Comparison of ENCODE assay signal across 23 mouse cellular contexts in the genomic region with DNA sequence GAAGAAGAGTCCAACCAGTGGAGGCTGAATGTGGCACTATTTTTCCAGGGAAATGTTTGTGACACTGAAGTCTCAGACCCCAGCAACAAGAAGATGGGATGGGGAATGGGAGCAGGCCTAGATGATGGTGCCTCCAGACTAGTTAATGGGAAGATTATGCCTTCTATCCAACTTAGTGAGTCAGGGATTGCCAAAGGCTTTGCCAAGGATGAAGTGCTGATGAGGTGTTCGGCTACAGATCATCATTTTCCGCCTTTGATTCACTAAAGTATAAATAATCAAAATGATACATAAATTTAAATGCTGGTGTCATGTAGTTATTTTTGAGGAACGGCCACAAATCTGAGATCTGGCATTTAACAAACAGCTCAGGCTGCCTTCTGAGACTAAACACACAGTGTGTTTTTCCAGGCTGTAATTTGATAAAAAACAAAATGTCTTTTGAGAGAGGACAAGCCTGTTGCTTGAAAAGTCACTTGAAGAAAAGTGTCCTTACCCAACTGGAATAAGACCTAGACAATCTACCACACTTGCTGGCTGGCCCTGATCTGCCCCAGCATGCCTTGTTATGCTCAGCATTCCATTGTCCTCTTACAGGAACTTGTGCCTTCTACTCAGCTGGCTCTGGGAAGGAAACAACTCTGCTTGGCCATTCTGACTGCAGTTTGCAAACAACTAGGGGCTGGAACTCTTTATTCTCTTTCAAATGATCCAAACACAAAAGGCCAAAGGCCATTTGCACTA.
DNase-seq lines count a peak whose midpoint lies in the region; ATAC-seq and TF ChIP-seq lines count a peak whose summit lies in the region.
"Had no signal": no experiment of that assay in that cellular context is flagged by ENCODE, and none has a peak within 500 bp of the region (broad histone marks: within the 10 kb centered on the region; RNA-seq: fewer than 3 reads in every experiment).

No protein-coding gene starts in this region.

- no peaks in the 10 kb centered on the region for H3K27me3 ChIP-seq in lung, embryonic 14.5 days (ENCODE audit: insufficient read depth, low read length)
- no peaks in the 10 kb centered on the region for H3K27me3 ChIP-seq in lung, postnatal 0 days (replicated peaks; ENCODE audit: insufficient read depth, low read length)
- H3K27me3 ChIP-seq in forebrain, embryonic 11.5 days (ENCODE audit: control insufficient read depth, insufficient read depth, low read length): no peaks in the 10 kb centered on the region
- H3K27me3 ChIP-seq: CH12.LX; embryonic facial prominence, embryonic 15.5 days; forebrain, embryonic 15.5 days; hindbrain, embryonic 12.5 days had no signal

- 56% methylated on average over 3 of the region's 3 CpGs for WGBS in lung, embryonic 14.5 days
- 71% methylated on average over 3 of the region's 3 CpGs for WGBS in lung, adult 2 months
- 64% methylated on average over 3 of the region's 3 CpGs for WGBS in lung, postnatal 0 days
- WGBS in forebrain, embryonic 11.5 days: 90% methylated on average over 3 of the region's 3 CpGs

- 0 out of 2 replicates have a peak, but pooled peaks have one; percentile 18 for TF ChIP-seq EP300 in lung, postnatal 0 days (IDR thresholded peaks at IDR 0.05)

- no peaks in the 10 kb centered on the region for H3K36me3 ChIP-seq in lung, embryonic 14.5 days (ENCODE audit: insufficient read depth)
- no peaks in the 10 kb centered on the region for H3K36me3 ChIP-seq in lung, postnatal 0 days (ENCODE audit: insufficient read depth, low read length)
- no peaks in the 10 kb centered on the region for H3K36me3 ChIP-seq in forebrain, embryonic 11.5 days (ENCODE audit: control insufficient read depth, insufficient read depth, low read length)
- H3K36me3 ChIP-seq: embryonic facial prominence, embryonic 15.5 days; forebrain, embryonic 10.5 days; forebrain, embryonic 15.5 days; heart, embryonic 10.5 days; hindbrain, embryonic 12.5 days had no signal

- no peak overlapping the region for H3K4me2 ChIP-seq in lung, embryonic 14.5 days
- no peak overlapping the region for H3K4me2 ChIP-seq in lung, postnatal 0 days (replicated peaks; ENCODE audit: low read depth, low read length)
- H3K4me2 ChIP-seq in forebrain, embryonic 11.5 days (ENCODE audit: low read depth, low read length, severe bottlenecking): no peak overlapping the region
- H3K4me2 ChIP-seq: embryonic facial prominence, embryonic 15.5 days; forebrain, embryonic 15.5 days; hindbrain, embryonic 12.5 days had no signal

- DNase-seq in lung, embryonic 14.5 days: peak; percentile 74
- DNase-seq in lung, adult 2 months: no peak
- DNase-seq in Muller cell, postnatal 12 days (ENCODE audit: inconsistent ontology term): peak; percentile 24
- DNase-seq in lung, postnatal 0 days (ENCODE audit: low spot score): peak; percentile 32
- peak; percentile 14 for DNase-seq in lung, postnatal 36 days
- no peak for DNase-seq in heart, adult 9 months (ENCODE audit: low spot score in 2 of 2)
- no peak for DNase-seq in forebrain, embryonic 11.5 days (ENCODE audit: low spot score)
- DNase-seq: adrenal gland, postnatal 10 days; cerebellum, adult 11-12 months; cerebellum, adult 9-11 months; cerebellum, postnatal 36 days; gastrocnemius, postnatal 36 days; heart, adult 11 months; heart, postnatal 10 days; heart, postnatal 4 days had no signal

- H3K4me1 ChIP-seq in lung, embryonic 14.5 days (ENCODE audit: insufficient read depth): no peaks in the 10 kb centered on the region
- H3K4me1 ChIP-seq in lung, adult 2 months (ENCODE audit: control insufficient read depth, insufficient read depth, low read length): no peaks in the 10 kb centered on the region
- no peaks in the 10 kb centered on the region for H3K4me1 ChIP-seq in lung, postnatal 0 days (ENCODE audit: insufficient read depth, low read depth, low read length)
- no peaks in the 10 kb centered on the region for H3K4me1 ChIP-seq in forebrain, embryonic 11.5 days (replicated peaks; ENCODE audit: control insufficient read depth, insufficient read depth, low read length)
- H3K4me1 ChIP-seq: embryonic facial prominence, embryonic 15.5 days; forebrain, embryonic 15.5 days; heart, embryonic 10.5 days; hindbrain, embryonic 12.5 days had no signal

- H3K4me3 ChIP-seq in lung, embryonic 14.5 days (ENCODE audit: low read depth, low read length): no peak overlapping the region
- no peak overlapping the region for H3K4me3 ChIP-seq in lung, adult 2 months (replicated peaks; ENCODE audit: extremely low read depth, low read depth, low read length)
- H3K4me3 ChIP-seq in lung, postnatal 0 days (ENCODE audit: low read depth, low read length): no peak overlapping the region
- no peak overlapping the region for H3K4me3 ChIP-seq in forebrain, embryonic 11.5 days (ENCODE audit: low read depth, low read length)
- H3K4me3 ChIP-seq: embryonic facial prominence, embryonic 15.5 days; erythroblast, embryonic 14.5 days; forebrain, embryonic 10.5 days; forebrain, embryonic 15.5 days; heart, embryonic 10.5 days; hindbrain, embryonic 12.5 days had no signal

- TF ChIP-seq POLR2A in lung, adult 2 months (IDR thresholded peaks at IDR 0.05; ENCODE audit: borderline replicate concordance, extremely low read depth, low read depth, low read length): no peak

- no peak overlapping the region for H3K9ac ChIP-seq in lung, embryonic 14.5 days
- no peak overlapping the region for H3K9ac ChIP-seq in lung, postnatal 0 days (replicated peaks; ENCODE audit: low read depth)
- no peak overlapping the region for H3K9ac ChIP-seq in forebrain, embryonic 11.5 days (ENCODE audit: low read length)
- H3K9ac ChIP-seq: embryonic facial prominence, embryonic 15.5 days; forebrain, embryonic 15.5 days; hindbrain, embryonic 12.5 days had no signal

- TF ChIP-seq CTCF in lung, embryonic 14.5 days (IDR thresholded peaks at IDR 0.05; ENCODE audit: low read depth): no peak
- no peak for TF ChIP-seq CTCF in lung, adult 2 months (IDR thresholded peaks at IDR 0.05; ENCODE audit: insufficient read depth, low read length)
- no peak for TF ChIP-seq CTCF in lung, postnatal 0 days (IDR thresholded peaks at IDR 0.05)

- no peaks in the 10 kb centered on the region for H3K9me3 ChIP-seq in lung, embryonic 14.5 days (ENCODE audit: low read depth, low read length)
- H3K9me3 ChIP-seq in lung, postnatal 0 days (ENCODE audit: low read length): no peaks in the 10 kb centered on the region
- no peaks in the 10 kb centered on the region for H3K9me3 ChIP-seq in forebrain, embryonic 11.5 days (ENCODE audit: control insufficient read depth, low read length)
- H3K9me3 ChIP-seq: embryonic facial prominence, embryonic 15.5 days; forebrain, embryonic 10.5 days; forebrain, embryonic 15.5 days; heart, embryonic 10.5 days; hindbrain, embryonic 12.5 days had no signal

- ATAC-seq in lung, embryonic 14.5 days (ENCODE audit: insufficient read depth): peak; percentile 75
- peak; percentile 67 for ATAC-seq in lung, postnatal 0 days
- no peak for ATAC-seq in forebrain, embryonic 11.5 days (replicated peaks; ENCODE audit: low FRiP score)
- ATAC-seq: forebrain, embryonic 15.5 days; hindbrain, embryonic 16.5 days had no signal

- peak overlapping the region; percentile 31; the same call in 1 of the 2 replicates for H3K27ac ChIP-seq in lung, embryonic 14.5 days (ENCODE audit: low read depth)
- H3K27ac ChIP-seq in lung, postnatal 0 days (ENCODE audit: low read length): no peak overlapping the region
- H3K27ac ChIP-seq in forebrain, embryonic 11.5 days (ENCODE audit: low read depth, low read length): no peak overlapping the region
- H3K27ac ChIP-seq: embryonic facial prominence, embryonic 15.5 days; forebrain, embryonic 10.5 days; forebrain, embryonic 15.5 days; heart, embryonic 10.5 days; hindbrain, embryonic 12.5 days had no signal

Comparison
In these comparisons a context has a peak if more than half of its experiments do, and no peak if none do; other contexts are left out.
1. DNase-seq: peak in lung, embryonic 14.5 days (single experiment), Muller cell, postnatal 12 days (single experiment), lung, postnatal 0 days (single experiment) and lung, postnatal 36 days (single experiment); none in lung, adult 2 months (single experiment), heart, adult 9 months (0 of 2) and forebrain, embryonic 11.5 days (single experiment).